ENCODE assay signal across 20 mouse cellular contexts in genomic region chr17:57278537-57278936, GRCm38 (mm10). TPM values are rescaled to one million over a fixed set of nuclear protein-coding genes. Genes with fewer than 3 reads are reported as not detected.
DNase-seq lines count a peak whose midpoint lies in the region; ATAC-seq and TF ChIP-seq lines count a peak whose summit lies in the region.
"Had no signal": no experiment of that assay in that cellular context is flagged by ENCODE, and none has a peak within 500 bp of the region (broad histone marks: within the 10 kb centered on the region; RNA-seq: fewer than 3 reads in every experiment).

No protein-coding gene starts in this region.

- peak; percentile 26 for DNase-seq in cerebellum, adult 11-12 months
- DNase-seq in cerebellum, adult 9-11 months: no peak
- DNase-seq in spleen, adult 2 months (ENCODE audit: low read depth in 1 of 2, low spot score in 2 of 2): no peak
- no peak for DNase-seq in spleen, postnatal 36 days (ENCODE audit: low spot score in 2 of 2)
- no peak for DNase-seq in kidney, postnatal 4 days
- DNase-seq: cerebellum, adult 18-20 months; cerebellum, postnatal 25 days; heart, postnatal 4 days; kidney, adult 18-20 months; lung, embryonic 14.5 days had no signal

- H3K9ac ChIP-seq in liver, embryonic 16.5 days (ENCODE audit: low read depth, low read length): no peak overlapping the region; the same call in 1 of the 2 replicates
- H3K9ac ChIP-seq: embryonic facial prominence, embryonic 12.5 days; heart, embryonic 15.5 days; hindbrain, embryonic 14.5 days; limb, embryonic 13.5 days; lung, embryonic 14.5 days; midbrain, embryonic 12.5 days had no signal

- H3K36me3 ChIP-seq in spleen, adult 2 months (ENCODE audit: control insufficient read depth, insufficient read depth, low read length): peaks cover 2% of the 10 kb centered on the region; the same call in 1 of the 2 replicates
- H3K36me3 ChIP-seq in liver, embryonic 16.5 days (ENCODE audit: control insufficient read depth, insufficient read depth): no peaks in the 10 kb centered on the region
- H3K36me3 ChIP-seq: embryonic facial prominence, embryonic 12.5 days; heart, embryonic 15.5 days; limb, embryonic 13.5 days; midbrain, embryonic 12.5 days had no signal

- peak overlapping the region; percentile 18; the same call in 1 of the 2 replicates for H3K4me3 ChIP-seq in spleen, adult 2 months (ENCODE audit: extremely low read depth, insufficient read depth, insufficient read length)
- peak overlapping the region; percentile 46 for H3K4me3 ChIP-seq in bone marrow, adult 2 months (replicated peaks; ENCODE audit: control insufficient read depth, low read depth, low read length)
- peak overlapping the region; percentile 52; the same call in 1 of the 2 replicates for H3K4me3 ChIP-seq in liver, embryonic 16.5 days (ENCODE audit: low read depth, low read length)
- H3K4me3 ChIP-seq: embryonic facial prominence, embryonic 12.5 days; limb, embryonic 13.5 days; midbrain, embryonic 12.5 days had no signal

- no peaks in the 10 kb centered on the region for H3K9me3 ChIP-seq in liver, embryonic 16.5 days (replicated peaks; ENCODE audit: control insufficient read depth, low read length)
- H3K9me3 ChIP-seq: embryonic facial prominence, embryonic 12.5 days; heart, embryonic 15.5 days; limb, embryonic 13.5 days; midbrain, embryonic 12.5 days had no signal

- H3K27ac ChIP-seq in spleen, adult 2 months (ENCODE audit: insufficient read depth, low read length): peak overlapping the region; percentile 93
- peak overlapping the region; percentile 81 for H3K27ac ChIP-seq in bone marrow, adult 2 months (ENCODE audit: control insufficient read depth, insufficient read depth, low read depth, low read length, poor library complexity)
- peak overlapping the region; percentile 33; the same call in 1 of the 2 replicates for H3K27ac ChIP-seq in liver, embryonic 16.5 days (ENCODE audit: low read length)
- H3K27ac ChIP-seq: embryonic facial prominence, embryonic 12.5 days; heart, embryonic 15.5 days; hindbrain, embryonic 14.5 days; kidney, postnatal 0 days; limb, embryonic 13.5 days; midbrain, embryonic 12.5 days had no signal

- H3K27me3 ChIP-seq in spleen, adult 2 months (ENCODE audit: control insufficient read depth, insufficient read depth, low read length): no peaks in the 10 kb centered on the region
- peaks cover 19% of the 10 kb centered on the region for H3K27me3 ChIP-seq in liver, embryonic 16.5 days (ENCODE audit: control insufficient read depth, insufficient read depth, low read depth, low read length)

- TF ChIP-seq CTCF in spleen, adult 2 months (IDR thresholded peaks at IDR 0.05; ENCODE audit: extremely low read depth, insufficient read depth, insufficient read length, insufficient replicate concordance): no peak
- TF ChIP-seq CTCF in bone marrow, adult 2 months (IDR thresholded peaks at IDR 0.05; ENCODE audit: control insufficient read depth, insufficient read depth, low read length): no peak

- H3K4me1 ChIP-seq in spleen, adult 2 months (ENCODE audit: control insufficient read depth, insufficient read depth, insufficient read length): peaks cover 32% of the 10 kb centered on the region; the same call in 1 of the 2 replicates
- H3K4me1 ChIP-seq in bone marrow, adult 2 months (ENCODE audit: control insufficient read depth, insufficient read depth, low read length): peaks cover 15% of the 10 kb centered on the region
- peaks cover 16% of the 10 kb centered on the region for H3K4me1 ChIP-seq in liver, embryonic 16.5 days (ENCODE audit: control insufficient read depth, low read depth, low read length)

- ATAC-seq in liver, embryonic 16.5 days (ENCODE audit: low read depth): 0 out of 2 replicates have a peak, but pooled peaks have one; percentile 1
- no peak for ATAC-seq in megakaryocyte progenitor cell, adult 5-6 weeks (replicated peaks; ENCODE audit: poor library complexity)

- 5% methylated on average over 2 of the region's 2 CpGs for WGBS in spleen, adult 2 months
- 11% methylated on average over 2 of the region's 2 CpGs for WGBS in bone marrow, adult 2 months
- WGBS in liver, embryonic 16.5 days (ENCODE audit: insufficient replicate concordance): 11% methylated on average over 2 of the region's 2 CpGs

- H3K4me2 ChIP-seq in liver, embryonic 16.5 days (ENCODE audit: low read depth, low read length): peak overlapping the region; percentile 37
- H3K4me2 ChIP-seq: embryonic facial prominence, embryonic 12.5 days; heart, embryonic 15.5 days; hindbrain, embryonic 14.5 days; limb, embryonic 13.5 days; lung, embryonic 14.5 days; midbrain, embryonic 12.5 days had no signal

- no peak for TF ChIP-seq POLR2A in spleen, adult 2 months (IDR thresholded peaks at IDR 0.05; ENCODE audit: low read depth, low read length)
- no peak for TF ChIP-seq POLR2A in bone marrow, adult 2 months (IDR thresholded peaks at IDR 0.05; ENCODE audit: borderline replicate concordance, control insufficient read depth, low read depth, low read length)

RNA-seq across cellular contexts. Expression of gene Vav1, which starts 0.4 kb away (rescaled TPM):
- 51.6 and 53.3 TPM in 2 replicates for polyA plus RNA-seq in spleen, adult 2 months (2012; rRNA removed)
- 67.9 and 112 TPM in 2 replicates for polyA plus RNA-seq in bone marrow, adult 2 months (2011; ENCODE audit: insufficient read depth, insufficient read length, low replicate concordance, missing spikeins)
- 13.7 and 14.4 TPM in 2 replicates for polyA plus RNA-seq in liver, embryonic 16.5 days (2015; fragmentation: Nextera tagmentation; extraction: Ambion mirVana)
- 79.5 and 87.2 TPM in 2 replicates for total RNA-seq in megakaryocyte progenitor cell, adult 5-6 weeks (2015)
- 286 and 303 TPM in 2 replicates for total RNA-seq in megakaryocyte progenitor cell, adult 5-6 weeks (2017)

RNA-seq across cellular contexts. Expression of gene Trip10, which starts 29.3 kb away (rescaled TPM):
- polyA plus RNA-seq in spleen, adult 2 months (2012; rRNA removed): 9.8 and 10.5 TPM in 2 replicates
- polyA plus RNA-seq in bone marrow, adult 2 months (2011; ENCODE audit: insufficient read depth, insufficient read length, low replicate concordance, missing spikeins): 7.0 and 15.4 TPM in 2 replicates
- 10.4 TPM in 2 replicates for polyA plus RNA-seq in liver, embryonic 16.5 days (2015; fragmentation: Nextera tagmentation; extraction: Ambion mirVana)
- 3.5 and 3.6 TPM in 2 replicates for total RNA-seq in megakaryocyte progenitor cell, adult 5-6 weeks (2015)
- total RNA-seq in megakaryocyte progenitor cell, adult 5-6 weeks (2017): 7.9 and 8.5 TPM in 2 replicates

RNA-seq across cellular contexts. Expression of gene Gpr108, which starts 30.3 kb away (rescaled TPM):
- polyA plus RNA-seq in spleen, adult 2 months (2012; rRNA removed): 38.5 and 39.0 TPM in 2 replicates
- polyA plus RNA-seq in bone marrow, adult 2 months (2011; ENCODE audit: insufficient read depth, insufficient read length, low replicate concordance, missing spikeins): 15.7 and 37.5 TPM in 2 replicates
- 11.4 and 12.6 TPM in 2 replicates for polyA plus RNA-seq in liver, embryonic 16.5 days (2015; fragmentation: Nextera tagmentation; extraction: Ambion mirVana)
- total RNA-seq in megakaryocyte progenitor cell, adult 5-6 weeks (2015): 21.5 and 22.6 TPM in 2 replicates
- 22.5 and 24.4 TPM in 2 replicates for total RNA-seq in megakaryocyte progenitor cell, adult 5-6 weeks (2017)

RNA-seq across cellular contexts. Expression of gene C3, which starts 50.6 kb away (rescaled TPM):
- 160 and 170 TPM in 2 replicates for polyA plus RNA-seq in spleen, adult 2 months (2012; rRNA removed)
- polyA plus RNA-seq in bone marrow, adult 2 months (2011; ENCODE audit: insufficient read depth, insufficient read length, low replicate concordance, missing spikeins): 68.1 and 221 TPM in 2 replicates
- 494 and 609 TPM in 2 replicates for polyA plus RNA-seq in liver, embryonic 16.5 days (2015; fragmentation: Nextera tagmentation; extraction: Ambion mirVana)
- total RNA-seq in megakaryocyte progenitor cell, adult 5-6 weeks (2015): 164 and 202 TPM in 2 replicates
- 211 and 263 TPM in 2 replicates for total RNA-seq in megakaryocyte progenitor cell, adult 5-6 weeks (2017)
- polyA plus RNA-seq: forebrain, embryonic 11.5 days had no signal

Comparison
In these comparisons a context has a peak if more than half of its experiments do, and no peak if none do; other contexts are left out.
1. H3K27ac ChIP-seq: peak in every context shown above with its lines; median percentile 93 in spleen, adult 2 months; 81 in bone marrow, adult 2 months; 33 in liver, embryonic 16.5 days.